Mouse (Mus musculus): Measurements from ENCODE around the gene AC131692.1. TPM values are rescaled to one million over a fixed set of nuclear protein-coding genes. Genes with fewer than 3 reads are reported as not detected.

Gene AC131692.1
- total and polyA plus RNA-seq, 3 experiments, result 0.39 to 2.9 TPM; not detected in 1

GRCm38 (mm10) chr19:6068951-6069350 lies 25.3 kb upstream of the AC131692.1 start:
- no peaks in the 10 kb centered on the region for H3K79me2 ChIP-seq (ENCODE audit: control insufficient read depth, insufficient read depth, low read length, poor library complexity)
- H3K27ac ChIP-seq (ENCODE audit: control insufficient read depth, low read depth, low read length), result no peak overlapping the region
- no peaks in the 10 kb centered on the region for H3K27me3 ChIP-seq (ENCODE audit: control insufficient read depth in 1 of 2, insufficient read depth in 2 of 2, low read length in 2 of 2)
- H3K9me3 ChIP-seq (replicated peaks; ENCODE audit: insufficient read depth, low read length), result no peaks in the 10 kb centered on the region
- TF ChIP-seq ZC3H11A (IDR thresholded peaks at IDR 0.05; ENCODE audit: low read depth, low read length) (no peak), NELFE (IDR thresholded peaks at IDR 0.05; ENCODE audit: low read depth, low read length) (no peak), SIN3A (IDR thresholded peaks at IDR 0.05; ENCODE audit: low read length) (no peak), MAZ (IDR thresholded peaks at IDR 0.05; ENCODE audit: low read depth, low read length) (no peak), E2F4 (IDR thresholded peaks at IDR 0.05; ENCODE audit: borderline replicate concordance, low read depth, low read length) (no peak), ZKSCAN1 (IDR thresholded peaks at IDR 0.05; ENCODE audit: low read depth, low read length) (no peak), GABPA (IDR thresholded peaks at IDR 0.05; ENCODE audit: low read depth, low read length) (no peak), KAT2A (conservative IDR thresholded peaks at IDR 0.05; ENCODE audit: low read depth, low read length) (no peak), USF2 (IDR thresholded peaks at IDR 0.05; ENCODE audit: borderline replicate concordance in 1 of 2, insufficient read depth in 1 of 2, low read depth in 1 of 2, low read length in 2 of 2) (no peak), ELF1 (IDR thresholded peaks at IDR 0.05; ENCODE audit: low read depth, low read length) (no peak), RCOR1 (IDR thresholded peaks at IDR 0.05; ENCODE audit: low read depth, low read length) (no peak), MAX (IDR thresholded peaks at IDR 0.05; ENCODE audit: low read length) (no peak), POLR2AphosphoS5 (IDR thresholded peaks at IDR 0.05; ENCODE audit: borderline replicate concordance, low read depth, low read length) (no peak), NRF1 (IDR thresholded peaks at IDR 0.05; ENCODE audit: insufficient read depth, low read depth, low read length, poor library complexity, severe bottlenecking) (no peak), USF1 (IDR thresholded peaks at IDR 0.05; ENCODE audit: low read depth, low read length) (no peak), GATA1 (IDR thresholded peaks at IDR 0.05; ENCODE audit: low read depth, low read length) (no peak), CHD1 (IDR thresholded peaks at IDR 0.05; ENCODE audit: low read depth, low read length) (no peak)
- DNase-seq (ENCODE audit: low read depth, low spot score), result peak; percentile 37
- H3K36me3 ChIP-seq (ENCODE audit: control insufficient read depth in 1 of 2, insufficient read depth in 2 of 2, low read length in 2 of 2), result no peaks in the 10 kb centered on the region
- H3K4me3 ChIP-seq (ENCODE audit: control insufficient read depth in 1 of 2, insufficient read depth in 1 of 2, low read depth in 2 of 2, low read length in 2 of 2), result no peak overlapping the region
- H3K9ac ChIP-seq (ENCODE audit: control insufficient read depth, low read depth, low read length, poor library complexity, severe bottlenecking), result no peak overlapping the region
- H3K4me1 ChIP-seq (ENCODE audit: control insufficient read depth in 1 of 2, insufficient read depth in 2 of 2, low read length in 2 of 2), result peaks cover 0 to 8% of the 10 kb centered on the region in 2 experiments; a peak in 3 of 4 replicates

DNA sequence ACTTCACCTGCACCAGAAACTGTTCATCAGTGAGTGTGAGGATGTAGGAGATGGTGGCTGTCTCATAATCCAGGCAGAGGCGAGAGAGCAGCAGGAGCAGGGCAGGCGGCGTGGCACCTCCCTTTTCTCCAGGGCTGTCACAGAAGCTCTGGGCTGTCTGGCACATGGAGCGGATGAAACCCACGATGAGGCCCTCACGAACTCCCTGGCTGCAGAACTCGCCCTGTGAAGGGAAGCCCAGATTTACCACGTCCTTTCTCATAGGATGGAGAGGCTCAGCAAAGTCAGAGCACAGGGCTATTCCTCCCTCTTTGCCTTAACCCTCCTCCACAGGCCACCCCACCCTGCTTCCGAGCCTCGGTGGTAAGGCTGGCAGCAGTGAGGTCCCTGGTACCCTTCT lies 24.4 kb upstream of the AC131692.1 start:
- TF ChIP-seq BHLHE40 (IDR thresholded peaks at IDR 0.05; ENCODE audit: borderline replicate concordance, low read depth, low read length), result no peak
- TF ChIP-seq SIN3A (IDR thresholded peaks at IDR 0.05; ENCODE audit: low read length), result no peak
- no peak for TF ChIP-seq POLR2A (IDR thresholded peaks at IDR 0.05; ENCODE audit: control insufficient read depth in 1 of 2, insufficient read depth in 1 of 2, low read depth in 1 of 2, low read length in 2 of 2, poor library complexity in 1 of 2)
- no peak for TF ChIP-seq E2F4 (IDR thresholded peaks at IDR 0.05; ENCODE audit: borderline replicate concordance, low read depth, low read length)
- TF ChIP-seq SMC3 (IDR thresholded peaks at IDR 0.05; ENCODE audit: low read depth, low read length), result no peak
- TF ChIP-seq TAL1 (IDR thresholded peaks at IDR 0.05; ENCODE audit: low read length), result no peak
- no peak for TF ChIP-seq MYB (IDR thresholded peaks at IDR 0.05; ENCODE audit: low read depth, low read length)
- no peak for TF ChIP-seq ETS1 (IDR thresholded peaks at IDR 0.05; ENCODE audit: low read depth, low read length)
- TF ChIP-seq GABPA (IDR thresholded peaks at IDR 0.05; ENCODE audit: low read depth, low read length), result no peak
- no peak for TF ChIP-seq ZNF384 (IDR thresholded peaks at IDR 0.05; ENCODE audit: low read depth, low read length)
- no peak for TF ChIP-seq ELF1 (IDR thresholded peaks at IDR 0.05; ENCODE audit: low read depth, low read length)
- no peak for TF ChIP-seq MYC (IDR thresholded peaks at IDR 0.05; ENCODE audit: low read depth, low read length)
- TF ChIP-seq MAZ (IDR thresholded peaks at IDR 0.05; ENCODE audit: low read depth, low read length), result no peak
- TF ChIP-seq ZMIZ1 (IDR thresholded peaks at IDR 0.05; ENCODE audit: low read depth, low read length), result no peak
- TF ChIP-seq GATA1 (IDR thresholded peaks at IDR 0.05; ENCODE audit: low read depth, low read length), result no peak
- no peak for TF ChIP-seq POLR2AphosphoS2 (IDR thresholded peaks at IDR 0.05; ENCODE audit: low read length)
- TF ChIP-seq JUND (IDR thresholded peaks at IDR 0.05; ENCODE audit: low read depth, low read length), result no peak
- TF ChIP-seq CHD1 (IDR thresholded peaks at IDR 0.05; ENCODE audit: low read depth, low read length), result no peak
- TF ChIP-seq MAFK (IDR thresholded peaks at IDR 0.05; ENCODE audit: borderline replicate concordance, low read depth, low read length), result no peak
- TF ChIP-seq NRF1 (IDR thresholded peaks at IDR 0.05; ENCODE audit: insufficient read depth, low read depth, low read length, poor library complexity, severe bottlenecking), result no peak
- Histone ChIP-seq H3K9ac (ENCODE audit: control insufficient read depth, low read depth, low read length, poor library complexity, severe bottlenecking) (no peak overlapping the region), H3K27ac (ENCODE audit: control insufficient read depth, low read depth, low read length) (no peak overlapping the region), H3K4me1 (ENCODE audit: control insufficient read depth in 1 of 2, insufficient read depth in 2 of 2, low read length in 2 of 2) (peaks cover 0 to 8% of the 10 kb centered on the region in 2 experiments; a peak in 3 of 4 replicates), H3K4me3 (ENCODE audit: control insufficient read depth in 1 of 2, insufficient read depth in 1 of 2, low read depth in 2 of 2, low read length in 2 of 2) (no peak overlapping the region), H3K36me3 (ENCODE audit: control insufficient read depth in 1 of 2, insufficient read depth in 2 of 2, low read length in 2 of 2) (no peaks in the 10 kb centered on the region), H3K9me3 (replicated peaks; ENCODE audit: insufficient read depth, low read length) (no peaks in the 10 kb centered on the region), H3K27me3 (ENCODE audit: control insufficient read depth in 1 of 2, insufficient read depth in 2 of 2, low read length in 2 of 2) (no peaks in the 10 kb centered on the region), H3K79me2 (ENCODE audit: control insufficient read depth, insufficient read depth, low read length, poor library complexity) (no peaks in the 10 kb centered on the region)
- no peak for DNase-seq (ENCODE audit: low read depth, low spot score)
